Mouse (Mus musculus) embryonic facial prominence, embryonic 15.5 days (tissue): ENCODE measurements at regions not wholly inside any gene's neighbourhood (a gene's known extent, or its start where the extent isn't known, plus 50 kb on each side); places are given as distances from the start of the nearest gene placed in this dataset.

Source experiments
- ATAC-seq: fragments of 200-750 bp; cut with Nextera tagmentation; 2 replicates; pipeline ENCODE4 v1.8.0; 2017; ENCODE audit warnings: low read depth, moderate TSS enrichment; ENCODE audit not compliant: insufficient number of reproducible peaks, low FRiP score, low TSS enrichment
- H3K27ac ChIP-seq: fragments of 300-500 bp; sonication (generic); replicated peaks from 2 replicates; pipeline ENCODE4 v1.5.1; 2015; ENCODE audit warnings: mild to moderate bottlenecking, inconsistent platforms
- H3K27me3 ChIP-seq: fragments of 300-500 bp; sonication (generic); 2 replicates; pipeline ENCODE4 v1.6.1; 2015; ENCODE audit warnings: inconsistent platforms
- H3K36me3 ChIP-seq: fragments of 300-500 bp; sonication (generic); 2 replicates; pipeline ENCODE4 v1.6.1; 2015; ENCODE audit warnings: mild to moderate bottlenecking, inconsistent platforms
- H3K4me1 ChIP-seq: fragments of 300-500 bp; sonication (generic); 2 replicates; pipeline ENCODE4 v1.6.1; 2015; ENCODE audit warnings: inconsistent platforms
- H3K4me2 ChIP-seq: fragments of 300-500 bp; sonication (generic); replicated peaks from 2 replicates; pipeline ENCODE4 v1.6.1; 2015; ENCODE audit warnings: mild to moderate bottlenecking, inconsistent platforms
- H3K4me3 ChIP-seq: fragments of 300-500 bp; sonication (generic); replicated peaks from 2 replicates; pipeline ENCODE4 v1.5.1; 2015; ENCODE audit warnings: mild to moderate bottlenecking, inconsistent platforms
- H3K9ac ChIP-seq: fragments of 300-500 bp; sonication (generic); 2 replicates; pipeline ENCODE4 v1.6.1; 2015; ENCODE audit warnings: inconsistent platforms
- H3K9me3 ChIP-seq: fragments of 300-500 bp; sonication (generic); replicated peaks from 2 replicates; pipeline ENCODE4 v1.6.1; 2016; ENCODE audit warnings: inconsistent platforms
- WGBS: fragments of 180-500 bp; shearing (Covaris S2); methylation state at CpG from one replicate; pipeline ENCODE4 v1.1.7; 2015; 5-methylcytosine and 5-hydroxymethylcytosine counted together

- no peaks in the 10 kb centered on the region for H3K36me3 ChIP-seq
- 80% methylated on average over 3 of the region's 3 CpGs for WGBS
- H3K4me3 ChIP-seq: no peak overlapping the region
- H3K9me3 ChIP-seq: no peaks in the 10 kb centered on the region
- H3K4me2 ChIP-seq: no peak overlapping the region
- ATAC-seq: no peak
- H3K27me3 ChIP-seq: no peaks in the 10 kb centered on the region
- no peak overlapping the region for H3K27ac ChIP-seq
- H3K9ac ChIP-seq: no peak overlapping the region
- H3K4me1 ChIP-seq: no peaks in the 10 kb centered on the region
Observed at GRCm38 (mm10) chr13:56021716-56022115, 114.4 kb downstream of the H2afy start.

- no peaks in the 10 kb centered on the region for H3K9me3 ChIP-seq
- no peak overlapping the region for H3K27ac ChIP-seq
- no peak overlapping the region for H3K9ac ChIP-seq
- no peaks in the 10 kb centered on the region for H3K36me3 ChIP-seq
- no peaks in the 10 kb centered on the region for H3K27me3 ChIP-seq
- no peak for ATAC-seq
- H3K4me1 ChIP-seq: no peaks in the 10 kb centered on the region
- no peak overlapping the region for H3K4me2 ChIP-seq
- H3K4me3 ChIP-seq: no peak overlapping the region
Observed at GRCm38 (mm10) chr13:56014006-56014405, 122.2 kb downstream of the H2afy start.

GRCm38 (mm10) chr13:56010416-56010815 is 125.7 kb downstream of the H2afy start:
- Histone ChIP-seq H3K4me3 (no peak overlapping the region), H3K36me3 (no peaks in the 10 kb centered on the region), H3K9ac (no peak overlapping the region), H3K27me3 (no peaks in the 10 kb centered on the region), H3K27ac (no peak overlapping the region), H3K9me3 (no peaks in the 10 kb centered on the region), H3K4me2 (no peak overlapping the region), H3K4me1 (no peaks in the 10 kb centered on the region)
- ATAC-seq: no peak
- WGBS: 42% methylated on average over 6 of the region's 6 CpGs

- Histone ChIP-seq H3K4me1 (0 out of 2 replicates have a peak, but pooled peaks cover 7% of the 10 kb centered on the region), H3K36me3 (no peaks in the 10 kb centered on the region), H3K27ac (no peak overlapping the region), H3K9me3 (no peaks in the 10 kb centered on the region), H3K4me2 (no peak overlapping the region), H3K9ac (no peak overlapping the region), H3K27me3 (no peaks in the 10 kb centered on the region), H3K4me3 (no peak overlapping the region)
- no peak for ATAC-seq
- WGBS: 81% methylated on average over 2 of the region's 2 CpGs
Observed at GRCm38 (mm10) chr13:56006827-56007226, 129.3 kb downstream of the H2afy start.

GRCm38 (mm10) chr13:56005746-56006145 is 130.4 kb downstream of the H2afy start:
- Histone ChIP-seq H3K9ac (no peak overlapping the region), H3K4me2 (no peak overlapping the region), H3K27me3 (no peaks in the 10 kb centered on the region), H3K4me1 (0 out of 2 replicates have a peak, but pooled peaks cover 7% of the 10 kb centered on the region), H3K36me3 (no peaks in the 10 kb centered on the region), H3K9me3 (no peaks in the 10 kb centered on the region), H3K27ac (no peak overlapping the region), H3K4me3 (no peak overlapping the region)
- 53% methylated on average over 3 of the region's 3 CpGs for WGBS
- ATAC-seq: no peak

GRCm38 (mm10) chr13:56003724-56004393 is 132.3 kb downstream of the H2afy start:
- Histone ChIP-seq H3K27ac (no peak overlapping the region), H3K27me3 (0 out of 2 replicates have a peak, but pooled peaks cover 2% of the 10 kb centered on the region), H3K36me3 (no peaks in the 10 kb centered on the region), H3K9ac (no peak overlapping the region), H3K4me1 (0 out of 2 replicates have a peak, but pooled peaks cover 7% of the 10 kb centered on the region), H3K9me3 (no peaks in the 10 kb centered on the region), H3K4me3 (no peak overlapping the region), H3K4me2 (no peak overlapping the region)
- 46% methylated on average over 18 of the region's 18 CpGs for WGBS
- ATAC-seq: peak; percentile 58; the same call in 1 of the 2 replicates

GRCm38 (mm10) chr13:55995255-55995654 is 140.9 kb downstream of the H2afy start:
- Histone ChIP-seq H3K4me2 (no peak overlapping the region), H3K4me3 (no peak overlapping the region), H3K36me3 (no peaks in the 10 kb centered on the region), H3K4me1 (0 out of 2 replicates have a peak, but pooled peaks cover 2% of the 10 kb centered on the region), H3K27me3 (peaks cover 13% of the 10 kb centered on the region; the same call in 1 of the 2 replicates), H3K27ac (no peak overlapping the region), H3K9me3 (no peaks in the 10 kb centered on the region), H3K9ac (no peak overlapping the region)
- ATAC-seq: no peak
- WGBS: 59% methylated on average over 4 of the region's 4 CpGs

GRCm38 (mm10) chr13:55994460-55994859 is 141.7 kb downstream of the H2afy start:
- H3K4me3 ChIP-seq: no peak overlapping the region
- ATAC-seq: no peak

GRCm38 (mm10) chr13:55992699-55993098 is 143.5 kb downstream of the H2afy start:
- Histone ChIP-seq H3K4me2 (no peak overlapping the region), H3K4me3 (no peak overlapping the region), H3K36me3 (no peaks in the 10 kb centered on the region), H3K4me1 (peaks cover 7% of the 10 kb centered on the region; the same call in 1 of the 2 replicates), H3K27ac (no peak overlapping the region), H3K27me3 (peaks cover 15% of the 10 kb centered on the region), H3K9me3 (no peaks in the 10 kb centered on the region), H3K9ac (no peak overlapping the region)
- WGBS: 86% methylated on average over 9 of the region's 9 CpGs
- no peak for ATAC-seq

More at GRCm38 (mm10) chr13:55994460-55994859, 141.7 kb downstream of the H2afy start:
- no peaks in the 10 kb centered on the region for H3K9me3 ChIP-seq
- H3K4me1 ChIP-seq: peaks cover 4% of the 10 kb centered on the region; the same call in 1 of the 2 replicates
- 82% methylated on average over 2 of the region's 2 CpGs for WGBS
- no peak overlapping the region for H3K9ac ChIP-seq
- H3K27me3 ChIP-seq: peaks cover 13% of the 10 kb centered on the region; the same call in 1 of the 2 replicates
- H3K4me2 ChIP-seq: no peak overlapping the region
- H3K27ac ChIP-seq: no peak overlapping the region
- no peaks in the 10 kb centered on the region for H3K36me3 ChIP-seq

GRCm38 (mm10) chr13:55991216-55991615 is 144.9 kb downstream of the H2afy start:
- Histone ChIP-seq H3K4me3 (no peak overlapping the region), H3K9ac (no peak overlapping the region), H3K27ac (no peak overlapping the region), H3K36me3 (no peaks in the 10 kb centered on the region), H3K4me1 (peaks cover 10% of the 10 kb centered on the region), H3K27me3 (peaks cover 15% of the 10 kb centered on the region), H3K4me2 (no peak overlapping the region), H3K9me3 (no peaks in the 10 kb centered on the region)
- ATAC-seq: no peak
- 72% methylated on average over 14 of the region's 14 CpGs for WGBS

- Histone ChIP-seq H3K4me3 (no peak overlapping the region), H3K9me3 (no peaks in the 10 kb centered on the region), H3K9ac (no peak overlapping the region), H3K4me2 (no peak overlapping the region), H3K36me3 (no peaks in the 10 kb centered on the region), H3K27me3 (peaks cover 15% of the 10 kb centered on the region), H3K4me1 (peaks cover 18% of the 10 kb centered on the region), H3K27ac (no peak overlapping the region)
- ATAC-seq: no peak
- 79% methylated on average over 6 of the region's 6 CpGs for WGBS
Observed at GRCm38 (mm10) chr13:55990186-55990585, 146.0 kb downstream of the H2afy start.

- 27% methylated on average over 7 of the region's 7 CpGs for WGBS
- Histone ChIP-seq H3K9me3 (no peaks in the 10 kb centered on the region), H3K9ac (no peak overlapping the region), H3K4me3 (no peak overlapping the region), H3K4me2 (no peak overlapping the region), H3K4me1 (peaks cover 23% of the 10 kb centered on the region), H3K27me3 (peaks cover 20% of the 10 kb centered on the region), H3K27ac (no peak overlapping the region), H3K36me3 (no peaks in the 10 kb centered on the region)
- no peak for ATAC-seq
Observed at GRCm38 (mm10) chr13:55989401-55989800, 146.8 kb downstream of the H2afy start.
